Mouse (Mus musculus) ES-Bruce4 (cell line): ENCODE data around the gene Mdga1. TPM values are rescaled to one million over a fixed set of nuclear protein-coding genes. Genes with fewer than 3 reads are reported as not detected.

Source experiments
- H3K27ac ChIP-seq: 2 replicates; pipeline ENCODE4 v1.5.1; 2012; ENCODE audit warnings: low read length, inconsistent platforms; ENCODE audit not compliant: insufficient read depth
- H3K27me3 ChIP-seq: 2 replicates; pipeline ENCODE4 v1.6.1; 2012; ENCODE audit warnings: mild to moderate bottlenecking, low read length, inconsistent platforms; ENCODE audit not compliant: control insufficient read depth, poor library complexity, insufficient read depth, severe bottlenecking
- H3K36me3 ChIP-seq: 2 replicates; pipeline ENCODE4 v1.6.1; 2012; ENCODE audit warnings: inconsistent platforms, mild to moderate bottlenecking, low read length, moderate library complexity; ENCODE audit not compliant: control insufficient read depth, poor library complexity, insufficient read depth, severe bottlenecking
- H3K4me1 ChIP-seq: one replicate; pipeline ENCODE4 v1.8.1; 2011; ENCODE audit warnings: low read length; ENCODE audit not compliant: control insufficient read depth, insufficient read depth
- H3K4me3 ChIP-seq: 2 replicates; pipeline ENCODE4 v1.5.1; 2011; ENCODE audit warnings: low read depth, mild to moderate bottlenecking, low read length
- H3K9ac ChIP-seq: 2 replicates; pipeline ENCODE4 v1.6.1; 2012; ENCODE audit warnings: low read depth, mild to moderate bottlenecking, inconsistent platforms; ENCODE audit not compliant: poor library complexity, severe bottlenecking
- H3K9me3 ChIP-seq: replicated peaks from 2 replicates; pipeline ENCODE4 v1.6.1; 2012; ENCODE audit warnings: mild to moderate bottlenecking, low read length, inconsistent platforms; ENCODE audit not compliant: control insufficient read depth, poor library complexity, insufficient read depth, severe bottlenecking
- CTCF ChIP-seq: IDR thresholded peaks from one replicate; pipeline ENCODE4 v1.8.1; 2011; ENCODE audit warnings: low read depth, low read length
- EP300 ChIP-seq: IDR thresholded peaks from 2 replicates; pipeline ENCODE4 v1.6.1; 2011; ENCODE audit warnings: low read depth, low read length; ENCODE audit not compliant: insufficient read depth
- POLR2A ChIP-seq: IDR thresholded peaks from one replicate; pipeline ENCODE4 v1.8.1; 2011; ENCODE audit warnings: low read length; ENCODE audit not compliant: insufficient read depth
- polyA plus RNA-seq: library from polyadenylated mRNA; stranded (reverse); fragments of >200 nt; gene quantifications from 2 replicates; pipeline ENCODE4 v1.2.4, GENCODE M21; 2011; ENCODE audit warnings: low read depth; ENCODE audit not compliant: missing spikeins, insufficient read depth, insufficient read length

Gene Mdga1
- polyA plus RNA-seq, 1 experiment, result 2.6 TPM

- Histone ChIP-seq H3K36me3 (no peaks in the 10 kb centered on the region), H3K9ac (no peak overlapping the region), H3K27me3 (no peaks in the 10 kb centered on the region), H3K4me1 (peaks cover 3% of the 10 kb centered on the region), H3K27ac (no peak overlapping the region), H3K9me3 (no peaks in the 10 kb centered on the region), H3K4me3 (no peak overlapping the region)
- TF ChIP-seq POLR2A (no peak), EP300 (no peak), CTCF (no peak)
Measured at GRCm38 (mm10) chr17:29994459-29994858, 24.6 kb upstream of the Mdga1 start.

GRCm38 (mm10) chr17:29994011-29994410 lies 24.1 kb upstream of the Mdga1 start:
- Histone ChIP-seq H3K27me3 (no peaks in the 10 kb centered on the region), H3K9me3 (no peaks in the 10 kb centered on the region), H3K27ac (no peak overlapping the region), H3K4me1 (peaks cover 6% of the 10 kb centered on the region), H3K4me3 (no peak overlapping the region), H3K36me3 (no peaks in the 10 kb centered on the region), H3K9ac (no peak overlapping the region)
- TF ChIP-seq CTCF, result no peak
- no peak for TF ChIP-seq POLR2A
- no peak for TF ChIP-seq EP300

- H3K9me3 ChIP-seq, result no peaks in the 10 kb centered on the region
- peaks cover 3% of the 10 kb centered on the region for H3K4me1 ChIP-seq
- no peak overlapping the region for H3K4me3 ChIP-seq
- H3K27ac ChIP-seq, result no peak overlapping the region
- H3K27me3 ChIP-seq, result no peaks in the 10 kb centered on the region
- TF ChIP-seq EP300 (no peak), POLR2A (no peak), CTCF (no peak)
- H3K36me3 ChIP-seq, result no peaks in the 10 kb centered on the region
- no peak overlapping the region for H3K9ac ChIP-seq
Measured at GRCm38 (mm10) chr17:29993488-29993887, 23.6 kb upstream of the Mdga1 start.

- Histone ChIP-seq H3K9me3 (no peaks in the 10 kb centered on the region), H3K27ac (no peak overlapping the region), H3K27me3 (no peaks in the 10 kb centered on the region), H3K9ac (no peak overlapping the region), H3K4me3 (no peak overlapping the region), H3K36me3 (no peaks in the 10 kb centered on the region), H3K4me1 (peaks cover 3% of the 10 kb centered on the region)
- TF ChIP-seq CTCF (no peak), EP300 (no peak), POLR2A (no peak)
Measured at GRCm38 (mm10) chr17:29990845-29991244, 21.0 kb upstream of the Mdga1 start.

- Histone ChIP-seq H3K4me3 (no peak overlapping the region), H3K36me3 (no peaks in the 10 kb centered on the region), H3K9ac (no peak overlapping the region), H3K9me3 (no peaks in the 10 kb centered on the region), H3K4me1 (peaks cover 3% of the 10 kb centered on the region), H3K27ac (no peak overlapping the region), H3K27me3 (no peaks in the 10 kb centered on the region)
- TF ChIP-seq POLR2A (no peak), EP300 (no peak), CTCF (no peak)
Measured at GRCm38 (mm10) chr17:29990136-29990535, 20.2 kb upstream of the Mdga1 start.

GRCm38 (mm10) chr17:29989653-29990052 lies 19.8 kb upstream of the Mdga1 start:
- Histone ChIP-seq H3K9me3 (no peaks in the 10 kb centered on the region), H3K4me3 (no peak overlapping the region), H3K27me3 (no peaks in the 10 kb centered on the region), H3K36me3 (no peaks in the 10 kb centered on the region), H3K4me1 (peaks cover 3% of the 10 kb centered on the region), H3K27ac (no peak overlapping the region), H3K9ac (no peak overlapping the region)
- no peak for TF ChIP-seq POLR2A
- no peak for TF ChIP-seq CTCF
